Mouse (Mus musculus): ENCODE results near the gene Rpl6.

- TF ChIP-seq CTCF (IDR thresholded peaks at IDR 0.05), result 0 out of 2 replicates have a peak, but pooled peaks have one; percentile 11
- no peak for TF ChIP-seq EP300 (IDR thresholded peaks at IDR 0.05)
Measured at GRCm38 (mm10) chr5:121202467-121202866, 1.8 kb upstream of the Rpl6 start.
